Mouse (Mus musculus) brown adipose tissue, adult 24 weeks (tissue): ENCODE results near the gene Cldn15. TPM values are rescaled to one million over a fixed set of nuclear protein-coding genes. Genes with fewer than 3 reads are reported as not detected.

ENCODE experiments used
- H3K27ac ChIP-seq: fragments of 200-500 bp; replicated peaks from 2 replicates; pipeline ENCODE4 v1.5.1; 2012; ENCODE audit warnings: low read depth, mild to moderate bottlenecking, low read length
- H3K4me1 ChIP-seq: fragments of 200-500 bp; 2 replicates; pipeline ENCODE4 v1.6.1; 2012; ENCODE audit warnings: low read length, mixed read lengths; ENCODE audit not compliant: control insufficient read depth, insufficient read depth, insufficient read length
- H3K4me3 ChIP-seq: fragments of 200-500 bp; 2 replicates; pipeline ENCODE4 v1.5.1; 2012; ENCODE audit warnings: low read depth, mild to moderate bottlenecking, low read length, moderate library complexity; ENCODE audit not compliant: insufficient read depth
- polyA plus RNA-seq: library from polyadenylated mRNA; stranded (reverse); fragments of >200 nt; gene quantifications from 2 replicates; pipeline ENCODE4 v1.2.4, GENCODE M21; 2012; ENCODE audit not compliant: missing spikeins, insufficient read depth, insufficient read length

Gene Cldn15
- polyA plus RNA-seq = 4.6 and 10.2 TPM in 2 replicates

GRCm38 (mm10) chr5:136966331-136966730 lies at the start of gene Cldn15:
Cldn15 (plus strand) TSS chr5:136966616.
- Histone ChIP-seq H3K4me1 (peaks cover 10% of the 10 kb centered on the region), H3K4me3 (peak within 1 kb of the TSS; percentile 46), H3K27ac (peak within 1 kb of the TSS; percentile 100)

DNA sequence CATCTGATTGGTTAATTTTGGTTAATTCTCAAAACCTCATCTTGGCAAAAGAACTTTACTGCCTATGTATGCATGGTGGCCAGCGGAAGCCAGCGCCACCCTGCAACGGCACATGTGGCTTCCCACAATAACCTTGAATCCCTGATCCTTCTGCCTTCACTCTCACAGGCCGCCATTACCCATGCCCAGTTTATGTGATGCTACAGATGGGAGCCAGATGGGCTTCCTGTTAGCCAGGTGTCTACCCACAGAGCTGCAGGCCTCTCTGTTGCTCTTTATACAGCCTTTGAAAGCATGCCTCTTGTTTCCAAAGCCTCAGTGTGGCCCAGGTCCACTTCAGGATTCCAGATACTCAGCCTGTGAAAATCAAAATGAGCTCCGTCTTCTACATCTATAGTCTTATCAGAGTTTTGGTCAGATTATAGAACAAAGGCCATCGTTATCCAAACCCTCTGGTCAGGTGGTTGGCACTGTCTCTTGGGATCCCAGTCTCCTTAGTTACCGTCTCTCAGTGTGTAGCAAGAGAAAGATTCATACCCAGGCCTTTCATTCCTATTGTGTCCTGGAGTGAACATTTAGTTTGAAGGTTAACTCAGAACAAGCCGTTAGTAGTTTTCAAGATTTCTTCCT lies 48.7 kb upstream of the Cldn15 start:
- H3K27ac ChIP-seq = no peak overlapping the region
- no peaks in the 10 kb centered on the region for H3K4me1 ChIP-seq
- no peak overlapping the region for H3K4me3 ChIP-seq

DNA sequence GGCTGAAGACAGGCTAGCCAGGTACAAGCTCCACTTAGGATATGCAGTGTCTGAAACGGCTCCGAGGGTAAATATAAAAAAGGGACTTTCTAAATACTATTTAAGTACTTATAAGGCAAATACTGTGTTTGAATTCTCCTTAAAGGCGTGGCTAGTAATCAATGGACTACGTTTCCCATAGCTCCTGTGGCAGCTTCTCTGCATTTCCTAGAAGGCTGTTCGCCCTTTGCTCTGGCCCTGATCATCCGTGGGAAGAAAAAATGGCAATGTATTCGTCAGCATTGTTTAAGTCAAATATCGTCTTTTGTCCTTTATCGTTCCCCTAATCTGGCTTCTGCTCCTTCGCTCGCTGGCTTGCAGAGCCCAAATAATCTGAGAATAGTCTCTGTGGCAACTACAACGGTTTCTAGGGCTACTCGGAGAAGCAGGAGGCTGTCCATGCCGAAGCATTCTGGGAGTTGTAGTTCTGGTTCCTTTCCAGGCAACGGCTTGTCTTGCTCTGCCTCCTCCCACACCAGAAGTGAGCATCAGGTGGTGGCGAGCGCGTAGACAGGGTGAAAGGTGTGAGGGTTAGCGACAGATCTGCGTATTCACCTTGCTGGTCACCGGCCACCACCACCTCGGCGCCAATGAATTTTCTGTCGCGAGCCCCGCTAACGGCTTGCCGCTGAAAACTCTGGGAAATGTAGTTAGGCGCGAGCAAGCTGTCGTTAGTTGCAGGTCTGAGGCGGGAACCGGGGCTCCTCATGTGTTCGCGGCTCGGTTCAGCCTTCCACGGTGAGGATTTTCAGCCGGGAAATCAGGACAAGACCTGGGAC lies 47.6 kb upstream of the Cldn15 start:
- Histone ChIP-seq H3K4me1 (no peaks in the 10 kb centered on the region), H3K4me3 (peak overlapping the region; percentile 87), H3K27ac (no peak overlapping the region)

- no peak overlapping the region for H3K27ac ChIP-seq
- peak overlapping the region; percentile 28 for H3K4me3 ChIP-seq
Observed at GRCm38 (mm10) chr5:136919546-136920301, 46.7 kb upstream of the Cldn15 start.

GRCm38 (mm10) chr5:136922830-136923229 lies 43.6 kb upstream of the Cldn15 start:
- Histone ChIP-seq H3K4me1 (no peaks in the 10 kb centered on the region), H3K4me3 (no peak overlapping the region), H3K27ac (no peak overlapping the region)

More at GRCm38 (mm10) chr5:136919546-136920301, 46.7 kb upstream of the Cldn15 start:
- no peaks in the 10 kb centered on the region for H3K4me1 ChIP-seq

- Histone ChIP-seq H3K4me1 (no peaks in the 10 kb centered on the region), H3K27ac (no peak overlapping the region)
Observed at GRCm38 (mm10) chr5:136923751-136924478, 42.5 kb upstream of the Cldn15 start.

DNA sequence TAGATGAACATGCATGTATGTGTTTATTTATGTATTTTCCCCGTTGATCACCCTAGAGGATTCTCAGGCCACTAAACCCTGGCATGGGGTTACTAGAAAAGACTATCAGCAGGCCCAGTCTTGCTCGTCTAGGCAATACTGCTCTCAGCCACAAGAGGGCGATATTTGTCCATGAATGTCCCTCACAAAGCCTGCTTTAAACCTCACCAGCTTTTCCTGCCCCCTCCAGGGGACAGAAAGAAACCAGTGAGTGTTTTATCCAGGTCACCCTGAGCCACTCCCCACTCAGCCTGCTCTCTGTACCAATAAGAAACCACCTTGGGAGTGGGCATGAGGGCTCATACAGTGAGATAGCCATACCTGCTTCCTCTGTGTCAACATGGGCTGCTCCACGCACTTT lies 37.3 kb upstream of the Cldn15 start:
- Histone ChIP-seq H3K4me1 (no peaks in the 10 kb centered on the region), H3K27ac (no peak overlapping the region), H3K4me3 (no peak overlapping the region)

More at GRCm38 (mm10) chr5:136923751-136924478, 42.5 kb upstream of the Cldn15 start:
- H3K4me3 ChIP-seq = no peak overlapping the region

- H3K4me1 ChIP-seq = no peaks in the 10 kb centered on the region
- H3K4me3 ChIP-seq = no peak overlapping the region
- H3K27ac ChIP-seq = no peak overlapping the region
Observed at GRCm38 (mm10) chr5:136931896-136932295, 34.5 kb upstream of the Cldn15 start.

DNA sequence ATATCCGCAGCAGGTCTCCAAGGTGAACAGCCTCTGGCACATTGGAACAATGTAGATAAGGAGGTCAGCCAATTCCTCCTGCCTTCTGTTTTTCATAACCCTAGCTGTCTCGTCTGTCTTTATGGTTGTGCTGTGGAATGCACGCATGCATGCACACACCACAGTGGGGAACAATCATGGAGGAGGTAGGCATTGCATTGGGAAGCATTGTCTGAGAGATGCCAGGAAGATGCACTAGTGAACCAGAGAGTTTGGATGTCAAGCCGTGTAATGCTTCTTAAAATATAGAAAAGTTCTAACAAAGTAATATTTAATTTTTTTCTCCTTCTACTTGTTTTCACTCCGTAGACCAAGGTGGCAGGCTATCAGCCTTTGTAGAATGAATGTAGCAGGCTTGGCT lies 33.5 kb upstream of the Cldn15 start:
- H3K4me1 ChIP-seq = no peaks in the 10 kb centered on the region
- no peak overlapping the region for H3K4me3 ChIP-seq
- no peak overlapping the region for H3K27ac ChIP-seq

GRCm38 (mm10) chr5:136933930-136934329 lies 32.5 kb upstream of the Cldn15 start:
- Histone ChIP-seq H3K27ac (no peak overlapping the region), H3K4me1 (no peaks in the 10 kb centered on the region)

DNA sequence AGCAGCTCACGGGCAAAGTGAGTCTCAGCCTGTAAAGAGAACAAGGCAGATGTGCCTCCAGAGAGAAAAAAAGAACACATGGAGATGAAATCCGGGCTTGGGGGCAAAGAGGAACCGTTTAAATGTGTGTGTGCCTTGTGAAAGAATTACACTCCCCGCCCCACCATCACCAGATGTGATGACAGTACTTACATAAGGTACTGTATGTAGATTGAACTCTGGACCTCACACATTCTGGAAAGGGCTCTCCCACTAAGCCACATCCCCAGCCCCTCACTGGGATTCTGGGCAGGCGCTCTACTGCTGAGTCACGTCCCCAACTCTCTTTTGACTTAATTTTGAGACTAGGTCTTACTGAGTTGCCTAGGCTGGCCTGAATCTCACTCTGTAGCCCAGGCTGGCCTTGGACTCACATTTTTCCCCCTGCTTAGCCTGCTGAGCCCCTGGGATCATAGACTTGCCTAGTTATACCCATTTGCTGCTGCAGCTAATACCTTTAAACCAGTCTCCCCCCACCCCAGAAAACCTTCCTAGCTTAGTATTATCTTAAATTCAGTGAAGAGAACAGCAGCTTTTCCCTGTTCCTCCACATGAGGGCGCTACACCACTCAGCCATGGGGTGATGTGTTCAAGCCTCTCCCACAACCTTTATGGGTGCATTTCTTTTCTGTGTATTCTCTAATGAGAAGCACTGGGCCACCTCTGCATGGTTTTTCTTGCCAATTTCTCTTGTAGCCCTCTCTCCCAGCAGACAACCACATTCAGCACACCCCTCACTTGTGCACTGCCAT lies 30.3 kb upstream of the Cldn15 start:
- H3K4me3 ChIP-seq = no peak overlapping the region
- no peaks in the 10 kb centered on the region for H3K4me1 ChIP-seq
- no peak overlapping the region for H3K27ac ChIP-seq

More at GRCm38 (mm10) chr5:136933930-136934329, 32.5 kb upstream of the Cldn15 start:
- no peak overlapping the region for H3K4me3 ChIP-seq

DNA sequence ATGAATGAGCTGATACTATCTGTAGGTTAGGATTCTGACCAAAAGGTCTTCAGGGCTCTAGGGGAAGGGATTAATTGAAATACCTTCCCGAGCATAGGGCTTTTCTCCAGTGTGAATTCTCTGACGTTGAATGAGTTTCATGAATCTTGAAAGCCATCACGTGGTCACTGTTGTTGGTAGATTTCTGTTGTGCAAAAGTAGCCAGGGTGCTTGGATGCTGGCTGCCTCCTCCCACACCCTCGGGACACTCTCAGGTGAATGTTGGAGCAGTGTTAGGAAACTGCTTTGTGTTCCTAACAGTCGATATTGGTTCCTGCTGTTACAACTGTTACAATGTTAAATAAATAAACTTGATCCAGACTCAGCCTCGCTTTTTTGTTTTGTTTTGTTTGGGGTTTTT lies 29.7 kb upstream of the Cldn15 start:
- no peak overlapping the region for H3K27ac ChIP-seq
- H3K4me3 ChIP-seq = no peak overlapping the region
- H3K4me1 ChIP-seq = no peaks in the 10 kb centered on the region

DNA sequence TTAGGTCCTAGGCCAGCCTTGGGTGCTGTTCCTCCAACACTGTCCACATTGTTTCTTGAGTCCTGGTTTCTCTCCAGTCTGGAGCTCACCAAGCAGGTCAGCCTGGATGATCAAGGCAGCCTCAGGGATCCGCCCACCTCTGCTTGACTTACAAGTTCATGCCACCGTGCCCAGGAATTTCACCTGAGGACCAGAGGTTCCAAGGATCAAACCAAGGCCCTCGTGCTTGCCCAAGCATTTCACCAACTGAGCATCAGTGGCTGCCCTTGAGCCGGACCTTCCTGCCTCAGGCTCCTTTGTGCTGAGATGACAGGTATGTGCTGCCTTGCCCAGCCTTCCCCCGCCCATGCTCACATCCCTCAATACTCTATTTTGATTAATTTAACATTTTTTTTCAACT lies 28.8 kb upstream of the Cldn15 start:
- H3K4me3 ChIP-seq = no peak overlapping the region
- H3K4me1 ChIP-seq = no peaks in the 10 kb centered on the region

DNA sequence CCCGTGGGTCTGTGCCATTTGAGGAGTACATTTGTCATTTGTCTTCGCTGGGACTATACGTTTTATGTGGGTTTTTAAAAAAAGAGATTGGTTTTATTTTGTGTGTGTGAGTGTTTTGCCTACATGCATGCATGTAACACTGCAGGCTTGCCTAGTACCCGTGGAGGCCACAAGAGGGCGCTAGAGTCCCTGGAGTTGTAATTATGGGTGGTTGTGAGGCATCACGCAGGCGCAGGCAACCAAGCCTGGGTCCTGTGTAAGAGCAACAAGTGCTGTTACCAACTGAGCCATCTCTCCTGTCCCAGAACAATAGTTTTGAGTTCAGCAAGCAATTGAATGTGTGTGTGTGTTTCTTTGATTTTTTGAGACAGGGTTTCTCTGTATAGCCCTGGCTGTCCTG lies 27.1 kb upstream of the Cldn15 start:
- no peaks in the 10 kb centered on the region for H3K4me1 ChIP-seq
- H3K27ac ChIP-seq = no peak overlapping the region
- H3K4me3 ChIP-seq = no peak overlapping the region

More for the DNA sequence above, 28.8 kb upstream of the Cldn15 start:
- H3K27ac ChIP-seq = no peak overlapping the region
